Mouse (Mus musculus): ENCODE data around the gene Mfsd12. TPM values are rescaled to one million over a fixed set of nuclear protein-coding genes. Genes with fewer than 3 reads are reported as not detected.

Mfsd12 gene
- total RNA-seq, 1 experiment: 28.7 TPM

- no peak overlapping the region for H3K4me3 ChIP-seq (ENCODE audit: insufficient read depth in 1 of 2, low read depth in 1 of 2, low read length in 2 of 2, poor library complexity in 1 of 2, severe bottlenecking in 1 of 2)
- TF ChIP-seq ZC3H11A (IDR thresholded peaks at IDR 0.05; ENCODE audit: borderline replicate concordance, low read depth, low read length) (no peak), ZNF384 (IDR thresholded peaks at IDR 0.05; ENCODE audit: low read depth, low read length) (no peak), MAFK (IDR thresholded peaks at IDR 0.05; ENCODE audit: insufficient read depth, low read depth, low read length) (no peak), CHD2 (IDR thresholded peaks at IDR 0.05; ENCODE audit: low read depth, low read length) (no peak), HCFC1 (IDR thresholded peaks at IDR 0.05; ENCODE audit: borderline replicate concordance, insufficient read depth, low read length) (no peak)
- H3K4me1 ChIP-seq (ENCODE audit: control insufficient read depth in 2 of 2, insufficient read depth in 2 of 2, low read length in 2 of 2, poor library complexity in 1 of 2): peaks cover 7 to 64% of the 10 kb centered on the region in 2 experiments; a peak in 3 of 4 replicates
- DNase-seq (ENCODE audit: low read depth, low spot score): no peak
- in situ Hi-C loops (cut with MboI; ENCODE audit: low sequenced_read_pairs in 2 of 2, unreplicated experiment in 2 of 2): no loop called here
- H3K36me3 ChIP-seq (ENCODE audit: control insufficient read depth, insufficient read depth, low read length, poor library complexity, severe bottlenecking): peaks cover 7% of the 10 kb centered on the region; the same call in 1 of the 2 replicates
- no peaks in the 10 kb centered on the region for H3K9me3 ChIP-seq (ENCODE audit: control insufficient read depth, insufficient read depth, low read depth, low read length)
- H3K9ac ChIP-seq (ENCODE audit: insufficient read depth, low read depth, low read length, poor library complexity, severe bottlenecking): no peak overlapping the region
- no peak overlapping the region for H3K27ac ChIP-seq (ENCODE audit: insufficient read depth, low read depth, low read length, poor library complexity, severe bottlenecking)
Measured at GRCm38 (mm10) chr10:81405588-81406201, 48.4 kb downstream of the Mfsd12 start.

DNA sequence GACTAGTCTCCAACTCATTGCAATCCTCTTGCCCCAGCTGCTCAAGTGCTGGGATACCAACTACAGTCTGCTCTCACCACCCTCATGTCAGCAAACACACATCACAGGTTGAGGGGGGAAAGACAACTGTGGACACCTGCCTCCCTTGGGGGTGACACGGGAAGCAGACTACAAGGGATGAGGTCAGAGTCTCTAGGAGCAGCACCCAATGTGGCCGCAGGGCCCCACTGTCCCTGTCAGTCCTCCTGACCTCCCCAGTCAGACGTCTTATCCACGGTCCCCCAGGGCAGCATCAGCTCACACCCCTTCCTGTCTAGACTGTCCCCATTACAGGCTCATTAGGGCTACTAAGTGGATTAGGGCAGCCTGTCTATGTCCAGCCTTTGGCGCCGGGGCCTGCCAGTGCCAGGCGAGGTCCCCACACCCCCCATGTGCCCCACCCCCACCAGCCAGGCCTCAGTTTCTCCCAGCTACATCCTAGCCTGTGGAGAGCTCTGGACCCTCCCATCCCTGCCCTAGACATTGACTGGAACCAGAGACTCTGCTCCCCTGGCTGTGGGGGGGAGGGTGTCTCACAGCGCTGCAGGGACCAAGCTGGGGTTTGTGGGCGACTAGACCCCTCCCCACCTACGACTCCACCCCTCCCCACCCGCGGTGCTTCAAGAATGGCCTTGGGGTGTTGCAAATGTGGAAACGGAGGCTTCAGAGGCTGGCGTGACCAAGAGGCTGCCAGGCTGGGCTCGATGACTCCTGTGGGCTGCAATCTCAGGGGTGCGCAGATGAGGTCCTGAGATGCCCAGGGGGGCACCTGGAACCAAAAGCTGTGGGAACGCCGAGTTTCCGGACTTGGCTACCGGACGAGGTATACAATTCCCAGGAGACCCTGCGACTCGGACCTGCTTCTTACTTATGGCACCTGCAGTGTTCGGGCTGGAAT, 49.5 kb downstream of the Mfsd12 start:
- Histone ChIP-seq H3K36me3 (ENCODE audit: control insufficient read depth, insufficient read depth, low read length, poor library complexity, severe bottlenecking) (peaks cover 10% of the 10 kb centered on the region; the same call in 1 of the 2 replicates), H3K4me3 (ENCODE audit: insufficient read depth in 1 of 2, low read depth in 1 of 2, low read length in 2 of 2, poor library complexity in 1 of 2, severe bottlenecking in 1 of 2) (peak overlapping the region in 1 of 2 experiments; percentile 57; a peak in 2 of 4 replicates), H3K27ac (ENCODE audit: insufficient read depth, low read depth, low read length, poor library complexity, severe bottlenecking) (no peak overlapping the region), H3K4me1 (ENCODE audit: control insufficient read depth in 2 of 2, insufficient read depth in 2 of 2, low read length in 2 of 2, poor library complexity in 1 of 2) (peaks cover 3 to 69% of the 10 kb centered on the region in 2 experiments; a peak in 3 of 4 replicates), H3K9ac (ENCODE audit: insufficient read depth, low read depth, low read length, poor library complexity, severe bottlenecking) (no peak overlapping the region), H3K9me3 (ENCODE audit: control insufficient read depth, insufficient read depth, low read depth, low read length) (no peaks in the 10 kb centered on the region)
- in situ Hi-C loops (cut with MboI; ENCODE audit: low sequenced_read_pairs in 2 of 2, unreplicated experiment in 2 of 2): no loop called here
- no peak for DNase-seq (ENCODE audit: low read depth, low spot score)
- TF ChIP-seq ZC3H11A (IDR thresholded peaks at IDR 0.05; ENCODE audit: borderline replicate concordance, low read depth, low read length) (no peak), ZNF384 (IDR thresholded peaks at IDR 0.05; ENCODE audit: low read depth, low read length) (no peak), HCFC1 (IDR thresholded peaks at IDR 0.05; ENCODE audit: borderline replicate concordance, insufficient read depth, low read length) (no peak)

DNA sequence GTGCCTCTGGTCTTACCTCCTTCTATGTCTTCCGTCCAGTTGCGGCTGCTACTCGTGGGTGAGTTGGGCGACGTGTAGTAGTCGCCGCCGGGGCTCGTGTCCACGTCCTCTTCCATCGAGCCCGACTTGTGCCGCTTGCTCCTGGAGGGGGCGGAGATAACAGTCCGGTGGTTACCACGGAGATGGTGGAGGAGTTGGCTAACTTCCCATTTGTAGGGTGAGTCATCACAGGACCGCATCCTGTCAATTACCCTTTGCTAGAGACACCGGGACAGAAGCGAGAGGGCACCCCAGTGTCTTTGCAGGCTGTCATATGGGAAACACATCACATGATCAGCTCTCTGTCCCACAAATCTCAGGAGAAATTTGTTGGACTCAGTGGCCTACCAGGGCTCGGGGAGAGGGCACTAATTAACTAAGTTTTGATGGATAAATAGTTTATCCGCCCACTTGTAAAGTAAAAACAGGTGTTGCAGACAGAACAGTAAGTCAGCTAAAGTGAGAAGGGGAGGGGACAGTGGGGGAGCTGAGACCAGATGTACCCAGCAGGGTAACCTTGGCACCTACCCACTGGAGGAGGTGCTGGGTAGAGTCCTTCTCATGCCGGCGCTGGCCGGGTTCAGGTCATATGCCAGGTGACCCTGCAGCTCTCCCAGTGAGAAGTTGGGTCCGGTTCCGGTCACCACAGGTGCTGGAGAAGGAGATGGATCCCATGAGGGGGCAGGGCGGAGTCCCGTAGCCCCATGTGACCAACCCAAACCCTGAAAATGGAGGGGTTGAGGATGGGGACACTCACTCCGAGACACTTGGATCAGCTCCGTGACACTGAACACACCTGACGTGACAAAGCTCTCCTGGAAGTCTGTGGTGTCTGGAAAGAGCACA, 50.5 kb downstream of the Mfsd12 start:
- in situ Hi-C loops (cut with MboI; ENCODE audit: low sequenced_read_pairs in 2 of 2, unreplicated experiment in 2 of 2): no loop called here
- Histone ChIP-seq H3K4me1 (ENCODE audit: control insufficient read depth in 2 of 2, insufficient read depth in 2 of 2, low read length in 2 of 2, poor library complexity in 1 of 2) (peaks cover 3 to 74% of the 10 kb centered on the region in 2 experiments; a peak in 3 of 4 replicates), H3K9ac (ENCODE audit: insufficient read depth, low read depth, low read length, poor library complexity, severe bottlenecking) (0 out of 2 replicates have a peak overlapping the region, but pooled peaks have one; percentile 17), H3K36me3 (ENCODE audit: control insufficient read depth, insufficient read depth, low read length, poor library complexity, severe bottlenecking) (peaks cover 12% of the 10 kb centered on the region; the same call in 1 of the 2 replicates), H3K4me3 (ENCODE audit: insufficient read depth in 1 of 2, low read depth in 1 of 2, low read length in 2 of 2, poor library complexity in 1 of 2, severe bottlenecking in 1 of 2) (peak overlapping the region in 1 of 2 experiments; percentile 57; a peak in 2 of 4 replicates), H3K27ac (ENCODE audit: insufficient read depth, low read depth, low read length, poor library complexity, severe bottlenecking) (no peak overlapping the region), H3K9me3 (ENCODE audit: control insufficient read depth, insufficient read depth, low read depth, low read length) (no peaks in the 10 kb centered on the region)
- no peak for DNase-seq (ENCODE audit: low read depth, low spot score)
- no peak for TF ChIP-seq ZNF384 (IDR thresholded peaks at IDR 0.05; ENCODE audit: low read depth, low read length)
- no peak for TF ChIP-seq HCFC1 (IDR thresholded peaks at IDR 0.05; ENCODE audit: borderline replicate concordance, insufficient read depth, low read length)
- TF ChIP-seq CHD2 (IDR thresholded peaks at IDR 0.05; ENCODE audit: low read depth, low read length): no peak
- no peak for TF ChIP-seq ZC3H11A (IDR thresholded peaks at IDR 0.05; ENCODE audit: borderline replicate concordance, low read depth, low read length)
- no peak for TF ChIP-seq MAFK (IDR thresholded peaks at IDR 0.05; ENCODE audit: insufficient read depth, low read depth, low read length)

DNA sequence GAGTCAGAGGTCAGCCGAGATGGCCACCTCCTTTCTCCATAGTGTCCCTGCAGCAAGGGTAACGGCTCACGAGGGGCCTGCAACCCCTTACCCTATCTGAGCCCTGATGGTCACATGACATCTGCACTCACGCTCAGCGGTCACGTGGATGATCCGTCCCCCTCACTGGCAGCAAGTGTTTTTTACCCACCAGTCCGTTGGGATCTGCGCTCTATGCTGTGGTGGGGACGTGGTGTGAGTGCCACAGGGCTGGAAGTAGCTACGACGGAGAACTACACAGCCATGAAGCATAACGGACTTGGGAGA, 51.1 kb downstream of the Mfsd12 start:
- TF ChIP-seq ZNF384 (IDR thresholded peaks at IDR 0.05; ENCODE audit: low read depth, low read length) (no peak), MAFK (IDR thresholded peaks at IDR 0.05; ENCODE audit: insufficient read depth, low read depth, low read length) (no peak), CHD2 (IDR thresholded peaks at IDR 0.05; ENCODE audit: low read depth, low read length) (no peak), ZC3H11A (IDR thresholded peaks at IDR 0.05; ENCODE audit: borderline replicate concordance, low read depth, low read length) (no peak), HCFC1 (IDR thresholded peaks at IDR 0.05; ENCODE audit: borderline replicate concordance, insufficient read depth, low read length) (no peak)
- DNase-seq (ENCODE audit: low read depth, low spot score): no peak
- H3K4me1 ChIP-seq (ENCODE audit: control insufficient read depth in 2 of 2, insufficient read depth in 2 of 2, low read length in 2 of 2, poor library complexity in 1 of 2): peaks cover 3 to 73% of the 10 kb centered on the region in 2 experiments; a peak in 3 of 4 replicates
- no peak overlapping the region; the same call in 1 of the 2 replicates for H3K9ac ChIP-seq (ENCODE audit: insufficient read depth, low read depth, low read length, poor library complexity, severe bottlenecking)
- peak overlapping the region in 1 of 2 experiments; percentile 19; a peak in 2 of 4 replicates for H3K4me3 ChIP-seq (ENCODE audit: insufficient read depth in 1 of 2, low read depth in 1 of 2, low read length in 2 of 2, poor library complexity in 1 of 2, severe bottlenecking in 1 of 2)
- no peak overlapping the region for H3K27ac ChIP-seq (ENCODE audit: insufficient read depth, low read depth, low read length, poor library complexity, severe bottlenecking)
- peaks cover 12% of the 10 kb centered on the region; the same call in 1 of the 2 replicates for H3K36me3 ChIP-seq (ENCODE audit: control insufficient read depth, insufficient read depth, low read length, poor library complexity, severe bottlenecking)
- in situ Hi-C loops (cut with MboI; ENCODE audit: low sequenced_read_pairs in 2 of 2, unreplicated experiment in 2 of 2): no loop called here
- H3K9me3 ChIP-seq (ENCODE audit: control insufficient read depth, insufficient read depth, low read depth, low read length): no peaks in the 10 kb centered on the region

Data from ES-E14 (cell line).